Mouse (Mus musculus): Measurements from ENCODE around the gene Oip5. TPM values are rescaled to one million over a fixed set of nuclear protein-coding genes. Genes with fewer than 3 reads are reported as not detected.
"Not testable (repeated sequence)": the region's sequence is repeated elsewhere in the genome, so short reads cannot be mapped to it uniquely, and the experiment has no call there.

Gene Oip5
- polyA plus RNA-seq, 1 experiment from 2014 or later = 29.5 TPM

GRCm38 (mm10) chr2:119603909-119604308, 14.4 kb downstream of the Oip5 start:
- Histone ChIP-seq H3K4me3 (no peak overlapping the region), H3K27me3 (no peaks in the 10 kb centered on the region), H3K9ac (no peak overlapping the region), H3K4me2 (no peak overlapping the region), H3K4me1 (0 out of 2 replicates have a peak, but pooled peaks cover 7% of the 10 kb centered on the region), H3K36me3 (peaks cover 66% of the 10 kb centered on the region), H3K9me3 (no peaks in the 10 kb centered on the region), H3K27ac (no peak overlapping the region)
- WGBS = 34% methylated on average over 2 of the region's 2 CpGs
- no peak for ATAC-seq (ENCODE audit: borderline replicate concordance, extremely low read depth, low FRiP score, low TSS enrichment)

GRCm38 (mm10) chr2:119602488-119602887, 15.8 kb downstream of the Oip5 start:
- WGBS = 41% methylated on average over 1 of the region's 1 CpGs
- no peak for ATAC-seq (ENCODE audit: borderline replicate concordance, extremely low read depth, low FRiP score, low TSS enrichment)

GRCm38 (mm10) chr2:119601575-119601974, 16.7 kb downstream of the Oip5 start:
- not testable (repeated sequence) for H3K4me2 ChIP-seq; H3K9me3 ChIP-seq; H3K27ac ChIP-seq; H3K9ac ChIP-seq; ATAC-seq (ENCODE audit: borderline replicate concordance, extremely low read depth, low FRiP score, low TSS enrichment); H3K27me3 ChIP-seq; H3K4me3 ChIP-seq
- peaks cover 62% of the 10 kb centered on the region for H3K36me3 ChIP-seq
- 72% methylated on average over 3 of the region's 3 CpGs for WGBS
- 0 out of 2 replicates have a peak, but pooled peaks cover 11% of the 10 kb centered on the region for H3K4me1 ChIP-seq

More at GRCm38 (mm10) chr2:119602488-119602887, 15.8 kb downstream of the Oip5 start:
- no peak overlapping the region for H3K9ac ChIP-seq
- H3K36me3 ChIP-seq = peaks cover 62% of the 10 kb centered on the region
- H3K9me3 ChIP-seq = no peaks in the 10 kb centered on the region
- H3K27me3 ChIP-seq = no peaks in the 10 kb centered on the region
- no peak overlapping the region for H3K4me3 ChIP-seq
- no peak overlapping the region for H3K27ac ChIP-seq
- no peak overlapping the region for H3K4me2 ChIP-seq
- 0 out of 2 replicates have a peak, but pooled peaks cover 7% of the 10 kb centered on the region for H3K4me1 ChIP-seq

GRCm38 (mm10) chr2:119601027-119601426, 17.2 kb downstream of the Oip5 start:
- ATAC-seq (ENCODE audit: borderline replicate concordance, extremely low read depth, low FRiP score, low TSS enrichment) = no peak
- H3K9me3 ChIP-seq = no peaks in the 10 kb centered on the region
- no peaks in the 10 kb centered on the region for H3K27me3 ChIP-seq
- 0 out of 2 replicates have a peak, but pooled peaks cover 11% of the 10 kb centered on the region for H3K4me1 ChIP-seq
- no peak overlapping the region for H3K9ac ChIP-seq
- whole genome bisulfite sequencing = 91% methylated on average over 4 of the region's 4 CpGs
- H3K4me3 ChIP-seq = no peak overlapping the region
- peaks cover 62% of the 10 kb centered on the region for H3K36me3 ChIP-seq
- no peak overlapping the region for H3K4me2 ChIP-seq
- H3K27ac ChIP-seq = no peak overlapping the region

DNA sequence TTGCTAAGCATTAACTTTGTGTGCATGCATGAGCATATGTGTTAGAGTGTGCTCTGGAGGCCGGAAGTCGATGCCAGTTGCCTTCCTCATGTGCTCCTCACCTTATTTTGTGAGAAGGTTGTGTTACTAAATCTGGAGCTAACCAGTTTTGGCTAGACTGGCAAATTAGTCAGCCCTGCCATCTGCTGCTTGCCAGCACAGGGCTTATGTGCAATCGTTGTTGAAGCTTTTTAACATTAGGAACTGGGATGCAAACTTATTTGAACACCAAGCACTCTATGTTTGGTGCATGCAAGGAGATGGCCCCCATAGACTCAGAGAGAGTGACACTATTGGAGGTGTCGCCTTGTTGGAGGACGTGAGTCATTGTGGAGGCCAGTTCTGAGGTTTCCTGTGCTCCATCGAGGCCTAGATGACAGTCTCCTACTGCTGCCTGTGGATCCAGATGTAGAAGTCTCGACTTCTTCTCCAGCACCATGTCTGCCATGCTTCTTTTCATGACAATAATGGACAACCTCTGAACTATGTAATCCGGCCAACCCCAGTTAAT, 21.4 kb downstream of the Oip5 start:
- Histone ChIP-seq H3K4me3 (no peak overlapping the region), H3K4me2 (no peak overlapping the region), H3K9me3 (no peaks in the 10 kb centered on the region), H3K9ac (no peak overlapping the region; the same call in 1 of the 2 replicates), H3K27ac (no peak overlapping the region), H3K36me3 (peaks cover 38% of the 10 kb centered on the region), H3K27me3 (no peaks in the 10 kb centered on the region), H3K4me1 (peaks cover 18% of the 10 kb centered on the region)
- WGBS = 85% methylated on average over 8 of the region's 8 CpGs
- no peak for ATAC-seq (ENCODE audit: borderline replicate concordance, extremely low read depth, low FRiP score, low TSS enrichment)

DNA sequence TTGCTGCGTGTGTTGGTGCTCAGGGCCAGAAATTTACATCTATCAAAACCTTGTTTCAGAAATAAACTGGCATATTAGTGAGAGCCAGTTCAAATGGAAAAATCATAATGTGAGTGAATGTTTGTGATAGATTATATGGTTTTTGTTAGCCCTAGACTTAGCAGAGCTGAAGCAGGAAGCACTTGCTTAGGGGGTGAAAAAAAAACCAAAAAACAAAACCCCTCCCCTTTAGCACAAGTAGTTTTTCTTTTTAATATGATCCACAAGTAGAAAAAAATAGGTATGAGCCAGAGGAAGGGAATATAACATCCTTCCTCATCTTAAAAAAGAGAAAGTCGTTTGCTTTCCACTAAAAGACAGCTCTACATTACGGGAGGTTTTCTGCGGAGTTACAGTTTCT, 23.0 kb downstream of the Oip5 start:
- Histone ChIP-seq H3K4me1 (peaks cover 15% of the 10 kb centered on the region), H3K4me3 (peak overlapping the region; percentile 66), H3K9me3 (no peaks in the 10 kb centered on the region), H3K27ac (no peak overlapping the region), H3K4me2 (peak overlapping the region; percentile 64), H3K27me3 (no peaks in the 10 kb centered on the region), H3K36me3 (peaks cover 28% of the 10 kb centered on the region), H3K9ac (peak overlapping the region; percentile 75)
- no peak for ATAC-seq (ENCODE audit: borderline replicate concordance, extremely low read depth, low FRiP score, low TSS enrichment)
- 26% methylated on average over 4 of the region's 4 CpGs for WGBS

GRCm38 (mm10) chr2:119594113-119594981, 23.9 kb downstream of the Oip5 start:
- Histone ChIP-seq H3K4me3 (peak overlapping the region; percentile 66), H3K27ac (peak overlapping the region; percentile 83), H3K9ac (peak overlapping the region; percentile 75), H3K36me3 (peaks cover 20% of the 10 kb centered on the region), H3K4me2 (peak overlapping the region; percentile 64), H3K4me1 (peaks cover 15% of the 10 kb centered on the region), H3K9me3 (no peaks in the 10 kb centered on the region), H3K27me3 (no peaks in the 10 kb centered on the region)
- WGBS = under 1% methylated on average over 61 of the region's 61 CpGs
- peak; percentile 99 for ATAC-seq (ENCODE audit: borderline replicate concordance, extremely low read depth, low FRiP score, low TSS enrichment)

DNA sequence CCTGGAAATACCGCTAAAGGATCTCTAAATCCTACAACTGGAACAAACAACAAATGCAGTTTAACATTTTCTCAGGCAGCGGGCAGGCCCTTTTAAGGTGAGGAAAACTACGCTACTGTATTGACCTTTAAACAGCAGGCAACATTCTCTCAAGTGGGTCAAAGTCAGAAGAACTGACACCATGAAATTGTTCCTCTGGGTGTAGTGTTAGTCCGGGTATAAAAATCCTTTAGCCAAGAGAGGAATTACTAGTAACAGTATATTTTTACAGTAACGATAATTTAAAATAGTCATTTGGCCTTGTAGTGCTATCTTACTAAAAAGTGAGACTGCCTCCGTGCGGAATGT, 24.5 kb downstream of the Oip5 start:
- Histone ChIP-seq H3K4me3 (peak overlapping the region; percentile 66), H3K4me2 (peak overlapping the region; percentile 46), H3K9me3 (no peaks in the 10 kb centered on the region), H3K4me1 (peaks cover 15% of the 10 kb centered on the region), H3K36me3 (peaks cover 19% of the 10 kb centered on the region), H3K27ac (peak overlapping the region; percentile 83), H3K9ac (peak overlapping the region; percentile 14; the same call in 1 of the 2 replicates), H3K27me3 (no peaks in the 10 kb centered on the region)
- 7% methylated on average over 7 of the region's 7 CpGs for WGBS
- ATAC-seq (ENCODE audit: borderline replicate concordance, extremely low read depth, low FRiP score, low TSS enrichment) = no peak; the same call in 1 of the 2 replicates

GRCm38 (mm10) chr2:119591247-119591646, 27.0 kb downstream of the Oip5 start:
- 81% methylated on average over 3 of the region's 3 CpGs for WGBS
- peaks cover 11% of the 10 kb centered on the region for H3K4me1 ChIP-seq
- no peak overlapping the region for H3K9ac ChIP-seq
- no peaks in the 10 kb centered on the region for H3K27me3 ChIP-seq
- H3K4me3 ChIP-seq = no peak overlapping the region
- no peak overlapping the region for H3K27ac ChIP-seq
- no peak overlapping the region for H3K4me2 ChIP-seq
- H3K36me3 ChIP-seq = peaks cover 1% of the 10 kb centered on the region; the same call in 1 of the 2 replicates
- ATAC-seq (ENCODE audit: borderline replicate concordance, extremely low read depth, low FRiP score, low TSS enrichment) = no peak
- H3K9me3 ChIP-seq = no peaks in the 10 kb centered on the region

DNA sequence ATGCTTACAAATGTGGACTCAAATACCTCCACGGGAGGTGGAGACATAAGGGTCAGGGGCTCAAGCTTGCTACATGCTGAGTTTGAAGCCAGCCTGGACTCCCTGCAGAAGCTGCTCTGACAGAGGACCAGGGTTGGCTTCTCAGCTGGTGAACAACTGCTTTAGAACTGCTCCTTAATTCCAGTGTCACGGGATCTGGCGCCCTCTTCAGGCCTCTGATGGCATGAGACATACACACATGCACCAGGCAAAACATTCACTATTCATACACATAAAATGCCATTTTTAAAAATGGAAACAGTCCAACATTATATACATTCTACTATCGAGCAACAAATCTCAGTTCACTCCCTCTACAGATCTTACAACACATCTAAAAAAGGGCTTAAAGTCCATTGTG, 30.9 kb downstream of the Oip5 start:
- ATAC-seq (ENCODE audit: borderline replicate concordance, extremely low read depth, low FRiP score, low TSS enrichment) = no peak
- Histone ChIP-seq H3K27ac (no peak overlapping the region), H3K4me3 (no peak overlapping the region), H3K36me3 (no peaks in the 10 kb centered on the region), H3K27me3 (no peaks in the 10 kb centered on the region), H3K4me1 (no peaks in the 10 kb centered on the region), H3K9me3 (no peaks in the 10 kb centered on the region), H3K4me2 (no peak overlapping the region), H3K9ac (no peak overlapping the region)
- WGBS = 8% methylated on average over 4 of the region's 4 CpGs

DNA sequence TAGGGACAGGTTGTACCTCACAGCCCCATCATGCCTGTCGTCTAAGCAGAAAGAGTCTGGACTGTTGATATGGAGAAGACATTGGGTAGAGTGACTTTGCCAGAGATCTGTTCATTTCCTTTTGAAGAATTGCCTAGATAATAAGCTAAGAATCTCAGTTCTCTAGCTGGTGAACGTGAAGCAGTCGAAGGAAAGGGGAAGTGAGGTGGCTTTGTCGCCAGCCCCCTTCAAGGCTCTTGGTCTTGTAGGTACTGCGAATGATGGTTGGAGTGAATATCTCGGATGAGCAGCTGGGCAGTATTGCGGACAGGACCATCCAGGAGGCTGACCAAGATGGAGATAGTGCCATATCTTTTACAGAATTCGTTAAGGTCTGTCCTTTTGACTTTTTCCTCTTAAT, 34.0 kb downstream of the Oip5 start:
- H3K4me2 ChIP-seq = no peak overlapping the region
- H3K36me3 ChIP-seq = no peaks in the 10 kb centered on the region
- H3K27me3 ChIP-seq = no peaks in the 10 kb centered on the region
- H3K4me3 ChIP-seq = no peak overlapping the region
- no peaks in the 10 kb centered on the region for H3K4me1 ChIP-seq
- H3K9me3 ChIP-seq = no peaks in the 10 kb centered on the region
- no peak for ATAC-seq (ENCODE audit: borderline replicate concordance, extremely low read depth, low FRiP score, low TSS enrichment)
- WGBS = 85% methylated on average over 8 of the region's 8 CpGs
- H3K27ac ChIP-seq = no peak overlapping the region
- H3K9ac ChIP-seq = no peak overlapping the region

GRCm38 (mm10) chr2:119583439-119583838, 34.8 kb downstream of the Oip5 start:
- H3K4me2 ChIP-seq = no peak overlapping the region
- no peaks in the 10 kb centered on the region for H3K36me3 ChIP-seq
- no peak for ATAC-seq (ENCODE audit: borderline replicate concordance, extremely low read depth, low FRiP score, low TSS enrichment)
- no peaks in the 10 kb centered on the region for H3K27me3 ChIP-seq
- 57% methylated on average over 2 of the region's 2 CpGs for WGBS
- no peaks in the 10 kb centered on the region for H3K9me3 ChIP-seq
- no peak overlapping the region for H3K4me3 ChIP-seq
- H3K27ac ChIP-seq = no peak overlapping the region
- no peak overlapping the region for H3K9ac ChIP-seq
- no peaks in the 10 kb centered on the region for H3K4me1 ChIP-seq

Measured in lung, embryonic 15.5 days (tissue).